Mouse (Mus musculus): ENCODE results near the gene Snx14. TPM values are rescaled to one million over a fixed set of nuclear protein-coding genes. Genes with fewer than 3 reads are reported as not detected.
"Not testable (repeated sequence)": the region's sequence is repeated elsewhere in the genome, so short reads cannot be mapped to it uniquely, and the experiment has no call there.

The Snx14 gene
- polyA plus RNA-seq (2016; fragmentation: Nextera tagmentation; extraction: Ambion mirVana): 22.4 and 25.0 TPM in 2 replicates

DNA sequence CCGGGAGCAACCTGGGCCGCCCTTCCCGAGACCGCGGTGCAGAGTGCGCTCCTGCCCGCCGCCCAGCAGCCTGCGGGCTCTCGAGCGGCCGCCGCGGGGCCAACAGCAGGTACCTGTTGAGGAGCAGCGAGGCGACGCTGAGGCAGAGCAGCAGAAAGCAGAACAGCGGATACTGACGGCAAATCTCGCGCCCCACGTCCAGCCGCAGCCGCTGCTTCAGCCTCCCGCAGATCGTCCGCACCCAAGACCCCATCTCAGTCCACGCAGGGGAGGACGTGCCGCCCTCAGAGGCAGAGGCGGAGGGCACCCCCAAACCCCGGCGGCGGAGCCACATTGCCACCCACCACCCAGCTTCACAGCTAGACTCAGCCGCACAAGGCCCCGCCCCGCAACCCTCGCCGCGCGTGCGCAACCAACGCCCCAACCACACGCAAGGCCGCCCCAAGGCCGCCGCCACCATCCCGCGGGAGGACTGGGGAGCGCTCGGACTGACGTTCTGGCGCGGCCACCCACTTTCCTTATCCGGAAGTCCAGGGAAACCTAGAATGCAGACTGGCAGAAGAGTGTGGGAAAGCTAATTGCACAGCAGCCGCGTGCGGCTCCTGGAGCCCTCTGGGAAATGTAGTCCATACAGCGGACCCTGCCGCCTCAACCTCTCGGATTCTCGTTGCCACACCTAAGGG lies at the start of gene Snx14:
Snx14 (minus strand) TSS at position 404 of the 683 bp plus-strand sequence.
- peak within 1 kb of the TSS; percentile 64 for H3K4me3 ChIP-seq (replicated peaks)
- H3K36me3 ChIP-seq (replicated peaks): no peaks in the 10 kb centered on the region
- WGBS: under 1% methylated on average over 61 of the region's 62 CpGs
- H3K27ac ChIP-seq: peak within 1 kb of the TSS; percentile 84
- peak within 1 kb of the TSS; percentile 80 for H3K9ac ChIP-seq
- no peaks in the 10 kb centered on the region for H3K27me3 ChIP-seq
- peaks cover 4% of the 10 kb centered on the region; the same call in 1 of the 2 replicates for H3K4me1 ChIP-seq
- no peaks in the 10 kb centered on the region for H3K9me3 ChIP-seq
- H3K4me2 ChIP-seq: peak within 1 kb of the TSS; percentile 86
- ATAC-seq (ENCODE audit: low FRiP score): peak; percentile 98

DNA sequence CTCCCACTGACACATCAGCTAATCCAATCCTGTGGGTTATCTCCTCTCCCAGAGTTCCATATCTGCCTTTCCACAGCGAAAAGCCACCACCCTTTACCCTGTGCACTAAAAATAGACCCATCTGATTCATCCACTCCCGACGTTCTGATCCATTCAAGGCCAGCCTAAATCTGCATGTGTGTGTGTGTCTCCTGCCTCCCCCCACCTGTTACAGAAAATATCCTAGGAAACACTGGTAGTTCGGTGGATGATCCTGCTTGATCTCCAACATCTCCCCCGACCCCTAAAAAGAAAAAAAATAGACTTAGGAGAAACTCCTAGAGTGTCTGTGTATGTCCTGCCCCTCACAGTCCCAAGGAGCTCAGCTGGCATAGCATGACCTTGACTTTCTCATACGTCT lies 45.8 kb upstream of the Snx14 start:
- Histone ChIP-seq H3K4me1 (peaks cover 17% of the 10 kb centered on the region), H3K27me3 (peaks cover 6% of the 10 kb centered on the region; the same call in 1 of the 2 replicates), H3K9ac (no peak overlapping the region), H3K9me3 (no peaks in the 10 kb centered on the region), H3K4me2 (no peak overlapping the region), H3K36me3 (replicated peaks) (no peaks in the 10 kb centered on the region), H3K4me3 (replicated peaks) (no peak overlapping the region), H3K27ac (no peak overlapping the region)
- ATAC-seq (ENCODE audit: low FRiP score): no peak
- WGBS: 63% methylated on average over 6 of the region's 6 CpGs

DNA sequence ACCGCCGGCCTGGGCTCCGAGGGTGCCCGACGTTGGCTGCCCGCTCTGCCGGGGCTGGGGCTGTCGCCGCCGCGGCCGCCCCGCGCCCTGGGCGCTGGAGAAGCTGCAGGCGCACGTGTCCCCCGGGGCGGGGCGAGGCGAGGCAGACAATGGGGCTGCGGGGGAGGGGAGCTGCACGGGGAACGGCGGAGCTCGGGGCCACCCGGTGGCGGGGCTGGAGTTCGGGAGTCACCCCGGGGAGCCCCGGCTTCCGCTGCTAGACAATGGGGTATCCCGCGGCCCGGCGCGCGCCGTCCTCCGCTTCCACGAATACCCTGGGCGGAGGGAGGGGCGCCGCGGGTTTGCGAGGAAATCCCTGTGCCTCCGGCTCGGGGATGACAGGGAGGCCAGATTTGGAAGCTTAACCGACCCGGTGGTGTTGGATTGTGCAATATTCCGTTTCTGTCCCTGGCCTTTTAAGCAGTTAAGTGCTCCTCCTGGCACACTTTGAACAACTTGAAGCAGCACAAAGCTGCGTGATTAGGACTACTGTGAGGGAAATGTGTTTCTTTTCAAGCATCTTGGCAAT lies 44.2 kb upstream of the Snx14 start:
- Histone ChIP-seq H3K4me2 (peak overlapping the region; percentile 57), H3K9me3 (no peaks in the 10 kb centered on the region), H3K9ac (peak overlapping the region; percentile 82), H3K27ac (peak overlapping the region; percentile 100), H3K4me1 (peaks cover 17% of the 10 kb centered on the region), H3K36me3 (replicated peaks) (0 out of 2 replicates have a peak, but pooled peaks cover 6% of the 10 kb centered on the region), H3K4me3 (replicated peaks) (peak overlapping the region; percentile 100), H3K27me3 (peaks cover 6% of the 10 kb centered on the region; the same call in 1 of the 2 replicates)
- under 1% methylated on average over 35 of the region's 52 CpGs for WGBS
- no peak for ATAC-seq (ENCODE audit: low FRiP score)

DNA sequence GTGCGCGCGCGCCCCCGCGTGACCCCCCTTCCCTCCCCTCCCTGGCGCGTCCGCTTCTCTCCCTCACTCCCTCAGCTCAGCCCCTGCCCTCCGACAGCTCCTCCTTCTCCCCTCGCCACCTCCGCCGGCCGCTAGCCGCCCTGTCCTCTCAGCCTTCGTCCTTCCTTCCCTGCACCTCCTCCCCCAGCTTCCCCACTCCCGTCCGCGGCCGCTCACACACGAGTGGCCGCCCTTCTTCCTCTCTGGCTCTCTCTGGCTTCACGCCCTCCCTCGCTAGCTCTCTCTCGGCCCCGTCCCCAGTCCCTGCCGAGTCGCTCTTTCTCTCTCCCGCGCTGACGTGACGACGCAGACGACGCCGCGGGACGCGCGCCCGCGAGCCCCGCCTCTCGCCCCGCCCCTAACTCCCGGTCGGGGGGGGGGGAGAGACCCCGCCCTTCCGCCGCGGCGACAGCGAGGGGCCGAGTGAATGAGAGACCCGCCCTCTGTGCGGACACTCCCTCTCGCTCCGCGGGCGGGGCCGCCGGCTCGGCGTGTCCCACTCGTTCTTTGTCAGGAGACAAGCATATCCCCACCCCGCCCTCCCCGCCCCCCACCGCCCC lies 43.6 kb upstream of the Snx14 start, which contains the start of gene Syncrip:
Syncrip (minus strand) TSS at position 345 of the 599 bp plus-strand sequence.
- H3K9me3 ChIP-seq, H3K27me3 ChIP-seq: not testable (repeated sequence)
- H3K4me3 ChIP-seq (replicated peaks): peak within 1 kb of the TSS; percentile 100
- peaks cover 17% of the 10 kb centered on the region for H3K4me1 ChIP-seq
- ATAC-seq (ENCODE audit: low FRiP score): peak; percentile 95
- peak within 1 kb of the TSS; percentile 99 for H3K9ac ChIP-seq
- WGBS: under 1% methylated on average over 36 of the region's 68 CpGs
- H3K4me2 ChIP-seq: peak within 1 kb of the TSS; percentile 68
- H3K36me3 ChIP-seq (replicated peaks): peaks cover 11% of the 10 kb centered on the region; the same call in 1 of the 2 replicates
- H3K27ac ChIP-seq: peak within 1 kb of the TSS; percentile 100

DNA sequence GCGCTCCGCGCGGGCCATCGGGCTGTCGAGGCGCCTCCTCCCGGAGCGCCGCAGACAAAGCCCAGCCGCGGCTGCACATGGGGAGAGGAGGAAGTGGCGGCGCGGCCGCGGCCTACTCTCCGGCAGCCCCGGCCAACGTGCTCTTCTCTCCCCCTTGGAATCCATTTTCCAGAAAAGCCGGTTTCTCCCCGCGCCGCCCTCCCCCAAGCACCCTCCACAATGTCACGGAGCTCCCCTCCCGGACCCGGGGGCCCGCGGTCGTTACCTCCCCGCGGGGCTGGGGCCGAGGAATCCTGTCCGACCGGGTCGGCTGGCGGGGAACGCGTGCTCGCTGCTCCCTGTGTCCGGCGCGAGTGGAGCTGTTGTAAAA lies 43.0 kb upstream of the Snx14 start:
- WGBS: under 1% methylated on average over 33 of the region's 43 CpGs
- peaks cover 6% of the 10 kb centered on the region; the same call in 1 of the 2 replicates for H3K27me3 ChIP-seq
- peak overlapping the region; percentile 100 for H3K4me3 ChIP-seq (replicated peaks)
- H3K9ac ChIP-seq: peak overlapping the region; percentile 99
- H3K4me1 ChIP-seq: peaks cover 17% of the 10 kb centered on the region
- peak overlapping the region; percentile 68 for H3K4me2 ChIP-seq
- no peak; the same call in 1 of the 2 replicates for ATAC-seq (ENCODE audit: low FRiP score)
- H3K27ac ChIP-seq: peak overlapping the region; percentile 100
- peaks cover 12% of the 10 kb centered on the region; the same call in 1 of the 2 replicates for H3K36me3 ChIP-seq (replicated peaks)
- no peaks in the 10 kb centered on the region for H3K9me3 ChIP-seq

DNA sequence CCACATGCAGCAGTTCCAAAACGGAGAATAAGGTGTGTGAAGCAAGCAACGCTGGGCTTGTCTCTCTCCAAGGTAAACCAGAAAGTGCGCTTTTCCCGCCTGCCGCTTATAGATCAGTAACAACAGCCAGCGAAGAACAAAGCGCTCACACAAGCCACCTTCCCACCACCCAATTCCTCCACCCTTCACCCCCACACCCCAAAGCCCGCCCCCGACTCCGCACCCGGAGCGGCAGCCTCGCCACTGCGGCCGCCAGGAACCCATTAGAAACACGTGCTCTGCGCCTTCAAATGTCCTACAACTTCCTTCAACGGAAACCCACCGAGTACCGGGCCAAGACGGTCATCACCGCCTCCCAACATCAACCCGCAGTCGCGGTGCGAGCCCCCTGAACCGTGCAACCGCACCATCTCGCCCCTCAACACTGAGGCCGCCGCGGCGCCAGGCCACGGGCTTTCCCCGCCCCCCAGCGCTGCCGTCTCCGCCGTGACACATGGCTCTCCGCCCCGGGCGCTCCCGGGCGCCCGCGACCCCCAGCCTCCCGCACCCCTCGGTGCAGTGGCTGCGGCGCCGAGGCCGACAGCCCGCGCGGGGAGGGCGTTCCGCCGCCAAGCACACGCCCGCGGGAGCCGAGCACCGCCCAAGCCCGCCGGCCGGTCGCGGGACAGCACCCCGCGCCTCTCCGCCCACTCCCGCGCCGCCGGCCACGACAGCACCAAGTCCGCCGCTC lies 42.5 kb upstream of the Snx14 start:
- ATAC-seq (ENCODE audit: low FRiP score): peak; percentile 5; the same call in 1 of the 2 replicates
- peak overlapping the region; percentile 100 for H3K27ac ChIP-seq
- peaks cover 14% of the 10 kb centered on the region for H3K36me3 ChIP-seq (replicated peaks)
- peaks cover 6% of the 10 kb centered on the region; the same call in 1 of the 2 replicates for H3K27me3 ChIP-seq
- under 1% methylated on average over 65 of the region's 78 CpGs for WGBS
- H3K4me1 ChIP-seq: peaks cover 17% of the 10 kb centered on the region
- no peaks in the 10 kb centered on the region for H3K9me3 ChIP-seq
- H3K9ac ChIP-seq: peak overlapping the region; percentile 99
- peak overlapping the region; percentile 68 for H3K4me2 ChIP-seq
- peak overlapping the region; percentile 100 for H3K4me3 ChIP-seq (replicated peaks)

DNA sequence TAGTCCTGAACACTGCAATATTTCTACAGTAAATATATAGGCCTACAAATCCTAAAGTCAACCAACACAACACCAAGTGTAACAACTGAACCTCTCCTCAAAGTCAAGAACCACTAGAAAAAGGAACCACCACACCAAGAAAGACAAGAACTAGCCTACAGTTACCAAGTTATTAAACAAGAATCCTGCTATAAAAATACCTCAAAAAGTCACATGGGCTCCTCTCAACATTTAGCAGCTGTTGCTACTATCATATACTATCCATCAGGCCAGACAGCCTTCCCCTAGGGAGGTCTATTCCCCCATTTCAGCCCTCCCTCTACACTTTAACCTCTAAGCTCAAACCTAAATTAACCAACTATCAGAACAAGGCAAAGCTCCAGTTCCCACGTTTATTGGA lies 41.4 kb upstream of the Snx14 start:
- no peak for ATAC-seq (ENCODE audit: low FRiP score)
- WGBS: 13% methylated on average over 1 of the region's 1 CpGs

DNA sequence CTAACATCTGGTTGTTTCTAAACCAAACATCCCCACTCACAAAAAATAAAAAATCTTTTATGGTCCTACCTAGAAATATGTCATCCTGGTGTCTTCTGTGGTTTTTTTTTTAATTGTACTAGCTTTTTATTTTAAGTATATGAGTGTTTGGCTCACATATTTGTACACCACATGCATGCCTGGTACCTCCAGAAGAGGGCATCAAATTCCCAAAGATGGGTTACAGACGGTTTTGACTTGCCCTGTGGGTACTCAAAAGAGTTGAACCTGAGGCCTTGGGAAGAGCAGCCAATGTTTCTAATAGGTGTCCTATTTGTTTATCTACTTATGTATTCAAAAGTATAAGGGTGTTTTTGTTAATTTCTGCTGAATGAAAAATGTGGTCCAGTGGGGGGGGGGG lies 37.4 kb upstream of the Snx14 start:
- H3K27me3 ChIP-seq: no peaks in the 10 kb centered on the region
- H3K4me2 ChIP-seq: no peak overlapping the region
- peaks cover 6% of the 10 kb centered on the region for H3K4me1 ChIP-seq
- H3K9ac ChIP-seq: no peak overlapping the region
- no peaks in the 10 kb centered on the region for H3K9me3 ChIP-seq
- WGBS: 25% methylated on average over 1 of the region's 1 CpGs
- peaks cover 44% of the 10 kb centered on the region for H3K36me3 ChIP-seq (replicated peaks)
- H3K27ac ChIP-seq: no peak overlapping the region
- no peak overlapping the region for H3K4me3 ChIP-seq (replicated peaks)
- ATAC-seq (ENCODE audit: low FRiP score): no peak

More for the DNA sequence above, 41.4 kb upstream of the Snx14 start:
- Histone ChIP-seq H3K9me3 (no peaks in the 10 kb centered on the region), H3K9ac (peak overlapping the region; percentile 99), H3K4me2 (peak overlapping the region; percentile 68), H3K27me3 (peaks cover 6% of the 10 kb centered on the region; the same call in 1 of the 2 replicates), H3K36me3 (replicated peaks) (peaks cover 20% of the 10 kb centered on the region), H3K4me1 (peaks cover 17% of the 10 kb centered on the region), H3K27ac (no peak overlapping the region), H3K4me3 (replicated peaks) (peak overlapping the region; percentile 100)

DNA sequence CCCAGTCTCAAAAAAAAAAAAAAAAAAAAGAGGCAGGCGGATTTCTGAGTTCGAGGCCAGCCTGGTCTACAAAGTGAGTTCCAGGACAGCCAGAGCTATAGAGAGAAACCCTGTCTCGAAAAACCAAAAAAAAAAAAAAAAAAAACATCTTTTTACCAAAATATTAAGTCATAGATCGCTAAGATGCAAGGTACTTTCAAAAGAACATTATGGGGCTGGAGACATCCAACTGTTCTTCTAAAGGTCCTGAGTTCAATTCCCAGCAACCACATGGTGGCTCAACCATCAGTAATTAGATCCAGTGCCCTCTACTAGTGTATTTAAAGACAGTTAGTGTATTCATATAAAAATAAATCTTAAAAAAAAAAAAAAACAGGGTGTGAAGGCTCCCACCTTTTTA lies 22.3 kb upstream of the Snx14 start:
- peaks cover 46% of the 10 kb centered on the region for H3K36me3 ChIP-seq (replicated peaks)

DNA sequence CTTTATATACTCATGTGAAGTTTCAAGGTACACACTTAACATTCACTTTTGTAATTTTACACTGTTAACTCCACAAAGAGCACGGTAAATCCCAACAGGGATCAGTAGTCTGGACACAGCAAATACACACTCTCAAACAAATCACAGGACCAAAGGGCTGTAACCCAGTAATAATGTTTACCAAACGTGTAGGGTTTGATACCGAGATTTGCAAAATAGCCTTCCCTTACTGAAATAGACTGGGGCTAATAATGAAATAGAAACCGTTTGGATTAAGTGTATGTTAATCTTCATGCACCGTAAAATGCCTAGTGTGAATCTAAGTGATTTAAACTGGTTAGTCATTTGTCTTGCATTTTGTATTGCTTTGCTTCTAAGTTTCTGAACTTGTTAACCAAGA lies 1.2 kb upstream of the Snx14 start:
- 35% methylated on average over 5 of the region's 5 CpGs for WGBS
- no peak overlapping the region for H3K4me3 ChIP-seq (replicated peaks)
- no peak for ATAC-seq (ENCODE audit: low FRiP score)

More for the DNA sequence above, 22.3 kb upstream of the Snx14 start:
- not testable (repeated sequence) for H3K9ac ChIP-seq; H3K27ac ChIP-seq; H3K4me2 ChIP-seq; H3K4me3 ChIP-seq (replicated peaks); H3K9me3 ChIP-seq; ATAC-seq (ENCODE audit: low FRiP score); H3K4me1 ChIP-seq; H3K27me3 ChIP-seq
- WGBS: 71% methylated on average over 3 of the region's 4 CpGs

DNA sequence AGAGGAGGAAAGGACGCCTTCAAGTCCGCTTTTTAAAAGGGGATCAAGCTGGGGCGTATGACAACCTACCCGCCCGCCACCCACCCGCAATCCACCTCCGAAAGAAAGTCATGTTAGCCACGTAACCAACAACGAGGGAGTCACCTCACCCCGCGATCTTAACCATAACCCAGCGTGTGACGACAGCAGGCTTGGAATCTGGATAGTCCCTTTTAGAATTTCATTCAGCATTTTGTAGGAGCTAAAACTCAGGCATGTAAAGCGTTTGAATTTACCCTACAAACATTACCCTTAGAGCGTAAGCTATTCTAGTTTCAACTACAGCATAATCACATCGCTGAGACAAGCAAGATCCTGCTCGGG lies 461 bp upstream of the Snx14 start:
- Histone ChIP-seq H3K4me1 (peaks cover 4% of the 10 kb centered on the region; the same call in 1 of the 2 replicates), H3K4me2 (peak overlapping the region; percentile 86), H3K4me3 (replicated peaks) (peak overlapping the region; percentile 64), H3K9me3 (no peaks in the 10 kb centered on the region), H3K27me3 (no peaks in the 10 kb centered on the region), H3K27ac (peak overlapping the region; percentile 84), H3K36me3 (replicated peaks) (no peaks in the 10 kb centered on the region), H3K9ac (peak overlapping the region; percentile 80)
- under 1% methylated on average over 17 of the region's 17 CpGs for WGBS
- ATAC-seq (ENCODE audit: low FRiP score): peak; percentile 2; the same call in 1 of the 2 replicates

More for the DNA sequence above, 1.2 kb upstream of the Snx14 start:
- Histone ChIP-seq H3K4me2 (peak overlapping the region; percentile 86; the same call in 1 of the 2 replicates), H3K9me3 (no peaks in the 10 kb centered on the region), H3K36me3 (replicated peaks) (peaks cover 4% of the 10 kb centered on the region), H3K9ac (no peak overlapping the region), H3K4me1 (peaks cover 4% of the 10 kb centered on the region; the same call in 1 of the 2 replicates), H3K27me3 (no peaks in the 10 kb centered on the region), H3K27ac (no peak overlapping the region)

DNA sequence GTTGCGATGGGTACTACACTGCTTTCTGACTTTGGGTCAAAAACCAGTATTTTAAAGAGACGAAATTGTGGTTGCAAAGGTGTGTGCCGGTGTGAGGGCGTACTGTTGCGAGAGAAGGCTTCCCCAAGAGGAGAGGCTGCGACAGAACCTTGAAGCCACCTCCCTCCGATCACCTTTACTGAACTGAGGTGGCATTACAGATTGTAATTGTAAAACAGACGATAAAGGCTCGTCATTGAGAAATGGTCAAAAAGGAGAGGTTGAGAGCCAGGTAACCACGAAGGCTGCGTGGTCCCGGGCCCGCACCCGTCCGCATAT lies 562 bp downstream of the Snx14 start:
- H3K9me3 ChIP-seq: no peaks in the 10 kb centered on the region
- 0 out of 2 replicates have a peak, but pooled peaks have one; percentile 1 for ATAC-seq (ENCODE audit: low FRiP score)
- peak overlapping the region; percentile 64 for H3K4me3 ChIP-seq (replicated peaks)
- H3K9ac ChIP-seq: peak overlapping the region; percentile 80
- no peaks in the 10 kb centered on the region for H3K27me3 ChIP-seq
- peaks cover 4% of the 10 kb centered on the region; the same call in 1 of the 2 replicates for H3K4me1 ChIP-seq
- peak overlapping the region; percentile 84 for H3K27ac ChIP-seq
- no peaks in the 10 kb centered on the region for H3K36me3 ChIP-seq (replicated peaks)
- 2% methylated on average over 15 of the region's 15 CpGs for whole genome bisulfite sequencing
- peak overlapping the region; percentile 86 for H3K4me2 ChIP-seq
